Mouse (Mus musculus): ENCODE data around the gene Ceacam11. TPM values are rescaled to one million over a fixed set of nuclear protein-coding genes. Genes with fewer than 3 reads are reported as not detected.
"Not testable (repeated sequence)": the region's sequence is repeated elsewhere in the genome, so short reads cannot be mapped to it uniquely, and the experiment has no call there.

The Ceacam11 gene
- not detected in 2 replicates for polyA plus RNA-seq (2015; fragmentation: Nextera tagmentation; extraction: Ambion mirVana)

DNA sequence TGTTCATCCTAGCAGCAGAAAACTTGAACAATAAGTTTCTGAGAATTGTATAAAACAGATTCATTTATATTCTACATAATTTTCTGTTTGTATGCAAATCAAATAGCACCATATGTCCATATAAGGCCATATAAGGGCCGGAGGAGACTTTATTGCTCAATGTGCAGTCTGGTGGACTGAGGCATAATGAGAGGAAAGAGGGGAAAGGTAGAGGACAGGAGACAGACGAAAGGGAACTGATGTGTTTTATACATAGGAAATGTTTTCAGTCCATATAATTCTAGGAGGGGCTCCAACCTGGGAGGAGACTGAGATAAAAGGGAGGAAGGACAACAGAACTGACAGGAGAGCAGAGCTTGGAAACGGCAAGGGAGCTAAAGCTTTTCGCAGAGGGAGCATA is at the start of gene Ceacam11:
Gene Ceacam11 (plus strand): TSS at position 301 of the 400 bp plus-strand sequence.
- 71% methylated on average over 4 of the region's 4 CpGs for WGBS
- Histone ChIP-seq H3K9ac (no peak within 1 kb of the TSS), H3K27me3 (no peaks in the 10 kb centered on the region), H3K4me1 (no peaks in the 10 kb centered on the region), H3K4me2 (no peak within 1 kb of the TSS), H3K9me3 (peaks cover 5% of the 10 kb centered on the region; the same call in 1 of the 2 replicates), H3K36me3 (no peaks in the 10 kb centered on the region), H3K27ac (no peak within 1 kb of the TSS), H3K4me3 (no peak within 1 kb of the TSS)
- ATAC-seq (ENCODE audit: borderline replicate concordance, extremely low read depth, low FRiP score, low TSS enrichment) = no peak

DNA sequence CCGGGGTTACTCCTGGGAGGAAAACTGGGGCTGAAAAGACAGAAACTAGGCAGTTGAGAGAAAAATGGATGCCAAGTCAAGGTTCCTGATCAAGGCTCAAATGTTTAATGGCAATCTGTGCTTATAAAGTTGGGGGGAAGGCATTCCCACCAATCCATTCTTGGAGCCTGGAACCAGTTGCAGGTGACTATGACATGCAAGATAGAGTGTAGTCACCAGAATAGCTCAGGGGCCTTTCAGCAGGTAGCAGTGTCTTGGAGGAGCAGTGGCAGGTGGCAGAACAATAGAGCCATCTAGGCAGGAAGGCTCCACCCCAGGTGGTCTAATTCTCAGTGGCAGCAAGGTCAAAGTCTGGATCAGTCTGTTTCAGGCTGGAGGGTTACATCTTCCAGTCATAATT is 29.2 kb downstream of the Ceacam11 start:
- H3K4me3 ChIP-seq; H3K36me3 ChIP-seq; ATAC-seq (ENCODE audit: borderline replicate concordance, extremely low read depth, low FRiP score, low TSS enrichment); H3K4me1 ChIP-seq; H3K4me2 ChIP-seq; H3K9ac ChIP-seq; H3K27ac ChIP-seq; H3K9me3 ChIP-seq; H3K27me3 ChIP-seq: not testable (repeated sequence)
- 82% methylated on average over 1 of the region's 1 CpGs for WGBS

DNA sequence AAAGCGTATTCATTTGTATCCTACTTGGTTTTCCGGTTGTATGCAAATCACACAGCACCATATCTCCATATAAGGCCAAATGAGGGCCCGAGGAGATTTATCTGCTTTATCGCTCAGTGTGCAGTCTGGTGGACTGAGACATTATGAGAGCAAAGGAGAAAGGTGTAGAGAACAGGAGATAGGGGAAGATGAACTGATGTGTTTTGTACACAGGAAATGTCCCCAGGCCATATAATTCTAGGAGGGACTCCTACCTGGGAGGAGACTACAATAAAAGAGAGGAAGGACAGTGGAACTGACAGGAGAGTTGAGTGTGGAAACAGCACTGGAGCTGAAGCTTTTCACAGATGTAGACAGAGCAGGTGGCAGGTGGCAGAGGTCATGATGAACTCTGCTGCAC is 37.7 kb downstream of the Ceacam11 start, which contains the start of gene Ceacam13:
Gene Ceacam13 (plus strand): TSS at position 301 of the 400 bp plus-strand sequence.
- 71% methylated on average over 4 of the region's 4 CpGs for WGBS

More for the DNA sequence above, 37.7 kb downstream of the Ceacam11 start, which contains the start of gene Ceacam13:
- Histone ChIP-seq H3K27ac (no peak within 1 kb of the TSS), H3K4me2 (no peak within 1 kb of the TSS), H3K9ac (no peak within 1 kb of the TSS), H3K27me3 (no peaks in the 10 kb centered on the region), H3K9me3 (no peaks in the 10 kb centered on the region; the same call in 1 of the 2 replicates), H3K36me3 (no peaks in the 10 kb centered on the region), H3K4me1 (no peaks in the 10 kb centered on the region), H3K4me3 (no peak within 1 kb of the TSS)
- no peak for ATAC-seq (ENCODE audit: borderline replicate concordance, extremely low read depth, low FRiP score, low TSS enrichment)

Small RNAs within 50 kb of the gene (microRNA-seq; reads per million reads assigned to microRNA genes)
- not detected for gene Gm22414

Other genes with a start within 250 kb of the Ceacam11 start
- gene Ceacam14, start 159.5 kb upstream of the Ceacam11 start, polyA plus RNA-seq (2015; fragmentation: Nextera tagmentation; extraction: Ambion mirVana) = not detected in 2 replicates
- not detected in 2 replicates for gene Gm5155, start 100.4 kb upstream of the Ceacam11 start, polyA plus RNA-seq (2015; fragmentation: Nextera tagmentation; extraction: Ambion mirVana)
- not detected in 2 replicates for gene Ceacam13, start 37.8 kb downstream of the Ceacam11 start, polyA plus RNA-seq (2015; fragmentation: Nextera tagmentation; extraction: Ambion mirVana)
- gene Ceacam12, start 93.8 kb downstream of the Ceacam11 start, polyA plus RNA-seq (2015; fragmentation: Nextera tagmentation; extraction: Ambion mirVana) = not detected in 2 replicates
- not detected in 2 replicates for gene Igfl3, start 204.4 kb downstream of the Ceacam11 start, polyA plus RNA-seq (2015; fragmentation: Nextera tagmentation; extraction: Ambion mirVana)

Data from lung, embryonic 15.5 days (tissue).